Mouse (Mus musculus) midbrain, embryonic 14.5 days (tissue): Measurements from ENCODE around the gene Muc5b. TPM values are rescaled to one million over a fixed set of nuclear protein-coding genes. Genes with fewer than 3 reads are reported as not detected.

Source experiments
- ATAC-seq: fragments of 200-750 bp; cut with Nextera tagmentation; 2 replicates; pipeline ENCODE4 v1.8.0; 2017; ENCODE audit warnings: moderate number of reproducible peaks, moderate library complexity; ENCODE audit not compliant: low FRiP score, low TSS enrichment
- DNase-seq: peaks from one replicate; pipeline ENCODE4 v3.0.0-alpha.2; 2015
- H3K27ac ChIP-seq: fragments of 300-500 bp; sonication (generic); replicated peaks from 2 replicates; pipeline ENCODE4 v1.5.1; 2014; ENCODE audit warnings: mild to moderate bottlenecking, low read depth, low read length, moderate library complexity
- H3K27me3 ChIP-seq: fragments of 300-500 bp; sonication (generic); 2 replicates; pipeline ENCODE4 v1.6.1; 2014; ENCODE audit warnings: low read length, control low read depth, mixed read lengths; ENCODE audit not compliant: control insufficient read depth, insufficient read depth
- H3K36me3 ChIP-seq: fragments of 300-500 bp; sonication (generic); 2 replicates; pipeline ENCODE4 v1.6.1; 2014; ENCODE audit warnings: low read length, control low read depth; ENCODE audit not compliant: control insufficient read depth, insufficient read depth
- H3K4me1 ChIP-seq: fragments of 300-500 bp; sonication (generic); 2 replicates; pipeline ENCODE4 v1.6.1; 2014; ENCODE audit warnings: mild to moderate bottlenecking, antibody characterized with exemption, low read length, control low read depth; ENCODE audit not compliant: control insufficient read depth, insufficient read depth
- H3K4me2 ChIP-seq: fragments of 300-500 bp; sonication (generic); 2 replicates; pipeline ENCODE4 v1.6.1; 2014; ENCODE audit warnings: mild to moderate bottlenecking, low read length, moderate library complexity
- H3K4me3 ChIP-seq: fragments of 300-500 bp; sonication (generic); replicated peaks from 2 replicates; pipeline ENCODE4 v1.5.1; 2014; ENCODE audit warnings: low read depth, low read length
- H3K9ac ChIP-seq: fragments of 300-500 bp; sonication (generic); replicated peaks from 2 replicates; pipeline ENCODE4 v1.6.1; 2014; ENCODE audit warnings: mild to moderate bottlenecking, low read length, moderate library complexity
- H3K9me3 ChIP-seq: fragments of 300-500 bp; sonication (generic); 2 replicates; pipeline ENCODE4 v1.6.1; 2016; ENCODE audit warnings: low read length, control low read depth, mixed read lengths; ENCODE audit not compliant: control insufficient read depth
- WGBS: fragments of 180-500 bp; shearing (Covaris S2); extraction: QIAGEN DNeasy Blood & Tissue Kit; methylation state at CpG from one replicate; pipeline ENCODE4 v1.1.7; 2014; 5-methylcytosine and 5-hydroxymethylcytosine counted together
- polyA plus RNA-seq: library from polyadenylated mRNA; unstranded; fragments of >200 nt; fragmentation: Nextera tagmentation; extraction: Ambion mirVana; gene quantifications from 2 replicates; pipeline ENCODE4 v1.2.1, GENCODE M21; 2014

The Muc5b gene
- polyA plus RNA-seq, 1 experiment from 2014 or later: 0.03 TPM

DNA sequence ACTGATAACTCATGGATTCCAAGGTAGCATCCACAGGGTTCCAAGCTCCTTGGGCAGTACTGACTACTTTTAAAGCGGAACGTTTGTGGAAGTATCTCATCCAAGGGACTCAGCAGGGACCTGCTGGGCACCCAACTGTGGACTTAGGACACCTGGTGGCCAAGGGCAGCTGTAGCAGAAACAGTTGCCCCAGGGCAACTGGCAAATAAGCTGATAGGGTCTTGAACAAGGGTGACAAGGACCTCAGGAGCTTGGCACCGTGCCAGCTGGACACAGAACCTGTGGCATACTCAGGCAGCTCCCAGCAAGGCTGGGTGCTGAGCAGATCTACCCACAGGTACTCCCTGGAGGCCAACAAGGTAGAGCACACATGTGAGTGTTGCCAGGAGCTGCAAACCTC lies 20.6 kb upstream of the Muc5b start:
- Histone ChIP-seq H3K9me3 (no peaks in the 10 kb centered on the region), H3K27me3 (no peaks in the 10 kb centered on the region), H3K4me1 (0 out of 2 replicates have a peak, but pooled peaks cover 4% of the 10 kb centered on the region), H3K9ac (no peak overlapping the region), H3K36me3 (no peaks in the 10 kb centered on the region), H3K4me3 (no peak overlapping the region), H3K4me2 (no peak overlapping the region), H3K27ac (no peak overlapping the region)
- DNase-seq: no peak
- 86% methylated on average over 3 of the region's 3 CpGs for WGBS
- ATAC-seq: no peak

DNA sequence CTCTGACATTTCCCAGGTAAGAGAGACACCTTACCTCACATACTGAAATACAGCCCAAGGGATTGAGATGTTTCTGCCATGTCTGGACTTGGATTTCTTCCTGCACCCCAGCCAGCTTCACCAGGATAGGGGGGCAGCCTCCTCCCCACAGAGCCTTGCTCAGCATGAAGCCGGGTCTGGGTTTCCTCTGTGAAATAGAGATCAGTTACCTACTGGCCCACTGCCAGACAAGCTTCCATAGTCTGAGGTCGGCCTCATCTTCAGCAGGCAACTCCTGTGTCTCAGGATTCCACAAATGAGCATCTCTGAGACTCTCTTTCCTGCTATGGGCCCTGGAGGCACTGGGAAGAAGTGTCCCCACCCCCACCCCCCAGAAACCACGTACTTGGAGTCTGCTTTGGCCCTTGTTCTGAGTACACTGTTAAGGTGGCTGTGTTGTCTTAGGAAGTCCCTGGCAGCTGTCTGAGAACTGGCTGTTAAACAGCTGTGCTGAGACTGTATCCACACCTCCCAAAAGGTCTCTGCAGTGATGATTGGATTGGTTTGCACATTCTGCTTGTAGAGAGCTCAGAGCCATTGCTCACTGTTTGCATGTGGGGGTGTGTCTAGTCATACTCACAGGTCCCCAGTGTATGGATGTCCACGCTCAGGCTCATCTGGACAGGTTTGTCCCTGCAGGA lies 16.1 kb upstream of the Muc5b start:
- ATAC-seq (no peak), DNase-seq (no peak)
- no peaks in the 10 kb centered on the region for H3K9me3 ChIP-seq
- H3K27me3 ChIP-seq: no peaks in the 10 kb centered on the region
- no peak overlapping the region for H3K4me2 ChIP-seq
- 62% methylated on average over 4 of the region's 4 CpGs for WGBS
- no peak overlapping the region for H3K4me3 ChIP-seq
- H3K9ac ChIP-seq: no peak overlapping the region
- 0 out of 2 replicates have a peak, but pooled peaks cover under 1% of the 10 kb centered on the region for H3K4me1 ChIP-seq
- H3K27ac ChIP-seq: no peak overlapping the region
- H3K36me3 ChIP-seq: no peaks in the 10 kb centered on the region

- H3K27me3 ChIP-seq: no peaks in the 10 kb centered on the region
- H3K9me3 ChIP-seq: no peaks in the 10 kb centered on the region
- no peak overlapping the region for H3K9ac ChIP-seq
- 82% methylated on average over 6 of the region's 6 CpGs for WGBS
- H3K4me1 ChIP-seq: no peaks in the 10 kb centered on the region
- H3K4me3 ChIP-seq: no peak overlapping the region
- ATAC-seq: no peak
- H3K36me3 ChIP-seq: no peaks in the 10 kb centered on the region
- H3K27ac ChIP-seq: no peak overlapping the region
- no peak overlapping the region for H3K4me2 ChIP-seq
- DNase-seq: no peak
Observed at GRCm38 (mm10) chr7:141823699-141824098, 15.2 kb upstream of the Muc5b start.

- DNase-seq: no peak
- no peak overlapping the region for H3K9ac ChIP-seq
- no peaks in the 10 kb centered on the region for H3K36me3 ChIP-seq
- WGBS: 90% methylated on average over 9 of the region's 9 CpGs
- no peaks in the 10 kb centered on the region for H3K9me3 ChIP-seq
- H3K27me3 ChIP-seq: no peaks in the 10 kb centered on the region
- no peaks in the 10 kb centered on the region for H3K4me1 ChIP-seq
- H3K27ac ChIP-seq: no peak overlapping the region
- no peak overlapping the region for H3K4me2 ChIP-seq
- no peak overlapping the region for H3K4me3 ChIP-seq
- no peak for ATAC-seq
Observed at GRCm38 (mm10) chr7:141824398-141824797, 14.5 kb upstream of the Muc5b start.

DNA sequence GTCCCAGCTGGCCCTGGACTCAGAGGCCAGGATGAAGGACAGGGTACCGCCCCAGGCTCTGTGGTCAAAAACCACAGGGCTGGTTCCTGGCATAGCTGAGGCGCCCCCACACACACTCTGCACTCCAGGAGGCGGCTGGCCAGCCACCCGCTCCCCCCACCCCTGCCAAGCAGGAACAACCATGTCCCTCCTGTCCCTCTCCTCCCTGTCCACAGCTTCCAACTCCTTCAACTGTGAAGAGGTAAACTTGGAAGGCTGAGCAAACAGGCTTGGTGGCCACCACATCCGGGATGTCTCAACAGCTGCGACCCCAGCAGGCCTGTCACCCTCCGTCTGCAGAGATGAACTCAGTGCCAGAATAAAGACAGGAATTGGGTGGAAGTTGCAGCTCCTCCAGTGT lies 2.9 kb upstream of the Muc5b start:
- H3K27ac ChIP-seq: no peak overlapping the region
- ATAC-seq: no peak
- no peaks in the 10 kb centered on the region for H3K36me3 ChIP-seq
- no peak overlapping the region for H3K4me2 ChIP-seq
- no peak for DNase-seq
- H3K9ac ChIP-seq: no peak overlapping the region
- WGBS: 84% methylated on average over 7 of the region's 7 CpGs
- H3K4me1 ChIP-seq: no peaks in the 10 kb centered on the region
- H3K4me3 ChIP-seq: no peak overlapping the region
- H3K9me3 ChIP-seq: no peaks in the 10 kb centered on the region
- H3K27me3 ChIP-seq: no peaks in the 10 kb centered on the region

DNA sequence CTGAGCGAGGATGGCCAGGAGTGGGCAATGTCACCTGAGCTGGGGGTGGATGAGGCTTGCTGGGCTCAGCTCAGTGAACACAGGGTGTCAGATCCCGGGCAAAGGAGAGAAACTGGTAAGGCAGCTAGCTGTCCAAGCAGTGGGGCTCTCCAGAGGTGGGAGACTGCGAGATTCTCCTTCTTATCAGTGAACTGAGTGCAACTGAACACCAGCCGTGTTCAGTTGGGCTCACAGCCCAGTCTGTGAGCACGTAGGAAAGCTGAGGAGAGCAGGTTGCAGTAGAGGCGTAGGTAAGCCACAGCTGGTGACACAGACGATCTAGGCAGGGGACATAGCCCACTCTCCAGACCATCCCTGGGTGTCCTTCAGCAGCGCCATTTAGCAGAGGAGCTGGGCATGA lies 2.4 kb upstream of the Muc5b start:
- Histone ChIP-seq H3K4me2 (no peak overlapping the region), H3K27ac (no peak overlapping the region), H3K27me3 (no peaks in the 10 kb centered on the region), H3K9ac (no peak overlapping the region), H3K36me3 (no peaks in the 10 kb centered on the region), H3K4me3 (no peak overlapping the region), H3K9me3 (no peaks in the 10 kb centered on the region), H3K4me1 (no peaks in the 10 kb centered on the region)
- no peak for DNase-seq
- no peak for ATAC-seq
- 86% methylated on average over 8 of the region's 8 CpGs for WGBS

DNA sequence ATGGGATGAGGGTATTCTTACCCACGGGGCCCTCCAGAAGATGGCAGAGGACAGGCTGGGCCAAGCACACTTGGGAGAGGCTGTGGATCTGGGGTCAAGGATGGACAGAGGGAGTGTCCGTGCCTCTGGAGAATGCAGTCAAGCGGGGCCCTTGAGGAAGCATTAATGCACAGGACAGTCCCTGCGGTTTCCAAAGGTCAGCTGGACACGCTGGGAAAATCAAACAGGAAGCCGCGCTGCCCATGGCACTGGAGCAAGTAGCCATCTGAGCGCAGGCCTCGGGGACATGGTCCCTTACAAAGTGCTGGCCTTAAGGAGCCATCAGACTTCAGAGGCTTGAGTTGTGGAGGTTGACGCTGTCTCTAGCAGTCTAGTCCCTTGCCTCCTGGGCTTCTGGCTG lies 1.5 kb downstream of the Muc5b start:
- no peaks in the 10 kb centered on the region for H3K27me3 ChIP-seq
- H3K4me3 ChIP-seq: no peak overlapping the region
- no peak overlapping the region for H3K9ac ChIP-seq
- no peaks in the 10 kb centered on the region for H3K36me3 ChIP-seq
- no peak for DNase-seq
- H3K4me1 ChIP-seq: no peaks in the 10 kb centered on the region
- WGBS: 86% methylated on average over 10 of the region's 10 CpGs
- no peak overlapping the region for H3K27ac ChIP-seq
- H3K9me3 ChIP-seq: no peaks in the 10 kb centered on the region
- H3K4me2 ChIP-seq: no peak overlapping the region
- no peak for ATAC-seq

- Histone ChIP-seq H3K9ac (no peak overlapping the region), H3K9me3 (no peaks in the 10 kb centered on the region), H3K27me3 (no peaks in the 10 kb centered on the region), H3K4me1 (no peaks in the 10 kb centered on the region), H3K4me3 (no peak overlapping the region), H3K36me3 (no peaks in the 10 kb centered on the region), H3K4me2 (no peak overlapping the region), H3K27ac (no peak overlapping the region)
- DNase-seq (no peak), ATAC-seq (no peak)
- WGBS: 94% methylated on average over 4 of the region's 4 CpGs
Observed at GRCm38 (mm10) chr7:141861046-141861445, 22.2 kb downstream of the Muc5b start.

- Histone ChIP-seq H3K9me3 (no peaks in the 10 kb centered on the region), H3K27me3 (no peaks in the 10 kb centered on the region), H3K4me2 (no peak overlapping the region), H3K4me1 (no peaks in the 10 kb centered on the region), H3K9ac (no peak overlapping the region), H3K27ac (no peak overlapping the region), H3K36me3 (peaks cover 30% of the 10 kb centered on the region), H3K4me3 (no peak overlapping the region)
- WGBS: 79% methylated on average over 5 of the region's 5 CpGs
- DNase-seq (no peak), ATAC-seq (no peak)
Observed at GRCm38 (mm10) chr7:141869644-141870043, 30.8 kb downstream of the Muc5b start.
